Mouse (Mus musculus): ENCODE results near the gene Pik3cd. TPM values are rescaled to one million over a fixed set of nuclear protein-coding genes. Genes with fewer than 3 reads are reported as not detected.

Pik3cd gene
- total and polyA plus RNA-seq, 3 experiments: 57.0 to 95.0 (median 72.1) TPM

GRCm38 (mm10) chr4:149628810-149629209, 73.6 kb downstream of the Pik3cd start:
- Histone ChIP-seq H3K4me3 (replicated peaks in 1 of 3; ENCODE audit: low read depth in 2 of 3, low read length in 2 of 3, poor library complexity in 1 of 3) (no peak overlapping the region), H3K9ac (ENCODE audit: insufficient read depth, low read depth) (no peak overlapping the region), H3K9me3 (replicated peaks; ENCODE audit: low read length) (no peaks in the 10 kb centered on the region), H3K27ac (ENCODE audit: insufficient read depth, low read depth) (no peak overlapping the region), H3K4me2 (ENCODE audit: insufficient read depth, low read depth, poor library complexity, severe bottlenecking) (no peak overlapping the region), H3K4me1 (ENCODE audit: control insufficient read depth in 1 of 2, insufficient read depth in 2 of 2) (peaks cover 4 to 17% of the 10 kb centered on the region in 2 experiments; a peak in 3 of 4 replicates), H3K27me3 (replicated peaks) (no peaks in the 10 kb centered on the region), H3K79me2 (replicated peaks; ENCODE audit: control insufficient read depth, extremely low read depth, insufficient read depth, poor library complexity, severe bottlenecking) (no peaks in the 10 kb centered on the region), H3K36me3 (replicated peaks in 1 of 2; ENCODE audit: control insufficient read depth in 1 of 2, insufficient read depth in 1 of 2, low read length in 1 of 2) (peaks cover 27 to 55% of the 10 kb centered on the region in 2 experiments)
- DNase-seq (ENCODE audit: extremely low read depth): no peak
- dilution Hi-C loops (cut with MboI; ENCODE audit: extremely low pct_ligation_motif_present, extremely low pct_unique_long_range_greater_than_20kb, low sequenced_read_pairs): no loop called here
- TF ChIP-seq ELF1 (IDR thresholded peaks at IDR 0.05; ENCODE audit: low read depth, low read length): no peak
- no peak for TF ChIP-seq SIN3A (IDR thresholded peaks at IDR 0.05; ENCODE audit: low read length)
- TF ChIP-seq ZKSCAN1 (IDR thresholded peaks at IDR 0.05; ENCODE audit: borderline replicate concordance, low read depth, low read length): no peak
- TF ChIP-seq MAFK (IDR thresholded peaks at IDR 0.05; ENCODE audit: insufficient replicate concordance, low read length): no peak
- TF ChIP-seq KAT2A (IDR thresholded peaks at IDR 0.05; ENCODE audit: insufficient replicate concordance, low read length): no peak
- TF ChIP-seq MYC (IDR thresholded peaks at IDR 0.05; ENCODE audit: low read depth, low read length): no peak
- no peak for TF ChIP-seq EP300 (IDR thresholded peaks at IDR 0.05; ENCODE audit: low read length)
- in situ Hi-C loops (cut with MboI; ENCODE audit: low pct_ligation_motif_present, low pct_unique_long_range_greater_than_20kb, low sequenced_read_pairs): no loop called here

- H3K27ac ChIP-seq (ENCODE audit: insufficient read depth, low read depth): no peak overlapping the region
- peaks cover 27 to 59% of the 10 kb centered on the region in 2 experiments for H3K36me3 ChIP-seq (replicated peaks in 1 of 2; ENCODE audit: control insufficient read depth in 1 of 2, insufficient read depth in 1 of 2, low read length in 1 of 2)
- H3K9me3 ChIP-seq (replicated peaks; ENCODE audit: low read length): no peaks in the 10 kb centered on the region
- dilution Hi-C loops (cut with MboI; ENCODE audit: extremely low pct_ligation_motif_present, extremely low pct_unique_long_range_greater_than_20kb, low sequenced_read_pairs): no loop called here
- TF ChIP-seq TCF12 (IDR thresholded peaks at IDR 0.05; ENCODE audit: low read depth, low read length): no peak
- no peak for TF ChIP-seq POLR2A (IDR thresholded peaks at IDR 0.05; ENCODE audit: low read depth, low read length)
- TF ChIP-seq MAFK (IDR thresholded peaks at IDR 0.05; ENCODE audit: insufficient replicate concordance, low read length): no peak
- TF ChIP-seq RAD21 (IDR thresholded peaks at IDR 0.05; ENCODE audit: low read depth, low read length): peak; percentile 82
- TF ChIP-seq POLR2AphosphoS2 (IDR thresholded peaks at IDR 0.05; ENCODE audit: low read depth, low read length): no peak
- no peak for TF ChIP-seq CHD1 (IDR thresholded peaks at IDR 0.05; ENCODE audit: low read depth, low read length)
- no peak for TF ChIP-seq ELF1 (IDR thresholded peaks at IDR 0.05; ENCODE audit: low read depth, low read length)
- TF ChIP-seq ZNF384 (IDR thresholded peaks at IDR 0.05; ENCODE audit: low read depth, low read length): no peak
- no peak for TF ChIP-seq GABPA (IDR thresholded peaks at IDR 0.05; ENCODE audit: insufficient replicate concordance, low read depth, low read length)
- no peak for TF ChIP-seq MXI1 (IDR thresholded peaks at IDR 0.05; ENCODE audit: low read depth, low read length)
- TF ChIP-seq ZC3H11A (IDR thresholded peaks at IDR 0.05; ENCODE audit: low read depth, low read length): peak; percentile 50; the same call in 1 of the 2 replicates
- peak; percentile 79 for TF ChIP-seq SMC3 (IDR thresholded peaks at IDR 0.05; ENCODE audit: low read depth, low read length)
- peak; percentile 51 to 85; a peak in 2 of 4 replicates for TF ChIP-seq CTCF (conservative IDR thresholded peaks at IDR 0.05 in 1 of 2, IDR thresholded peaks at IDR 0.05 in 1 of 2; ENCODE audit: low read depth in 2 of 2, low read length in 2 of 2)
- H3K4me3 ChIP-seq (replicated peaks in 1 of 3; ENCODE audit: low read depth in 2 of 3, low read length in 2 of 3, poor library complexity in 1 of 3): no peak overlapping the region
- peak; percentile 62 for DNase-seq (ENCODE audit: extremely low read depth)
- H3K4me2 ChIP-seq (ENCODE audit: insufficient read depth, low read depth, poor library complexity, severe bottlenecking): no peak overlapping the region
- no peaks in the 10 kb centered on the region for H3K79me2 ChIP-seq (replicated peaks; ENCODE audit: control insufficient read depth, extremely low read depth, insufficient read depth, poor library complexity, severe bottlenecking)
- in situ Hi-C loops (cut with MboI; ENCODE audit: low pct_ligation_motif_present, low pct_unique_long_range_greater_than_20kb, low sequenced_read_pairs): no loop called here
- no peak overlapping the region for H3K9ac ChIP-seq (ENCODE audit: insufficient read depth, low read depth)
- H3K4me1 ChIP-seq (ENCODE audit: control insufficient read depth in 1 of 2, insufficient read depth in 2 of 2): peaks cover 4 to 17% of the 10 kb centered on the region in 2 experiments; a peak in 3 of 4 replicates
- H3K27me3 ChIP-seq (replicated peaks): no peaks in the 10 kb centered on the region
Measured at GRCm38 (mm10) chr4:149628372-149628771, 74.0 kb downstream of the Pik3cd start.
